Mouse (Mus musculus) frontal cortex, postnatal 36 days (tissue): ENCODE results near the gene AU018091.
"Not testable (repeated sequence)": the region's sequence is repeated elsewhere in the genome, so short reads cannot be mapped to it uniquely, and the experiment has no call there.

ENCODE experiments used
- DNase-seq, 2 experiments: peaks; one replicate each; pipeline ENCODE4 v3.0.0; 2022; ENCODE audit warnings: low spot score in 2 of 2

Gene AU018091

DNA sequence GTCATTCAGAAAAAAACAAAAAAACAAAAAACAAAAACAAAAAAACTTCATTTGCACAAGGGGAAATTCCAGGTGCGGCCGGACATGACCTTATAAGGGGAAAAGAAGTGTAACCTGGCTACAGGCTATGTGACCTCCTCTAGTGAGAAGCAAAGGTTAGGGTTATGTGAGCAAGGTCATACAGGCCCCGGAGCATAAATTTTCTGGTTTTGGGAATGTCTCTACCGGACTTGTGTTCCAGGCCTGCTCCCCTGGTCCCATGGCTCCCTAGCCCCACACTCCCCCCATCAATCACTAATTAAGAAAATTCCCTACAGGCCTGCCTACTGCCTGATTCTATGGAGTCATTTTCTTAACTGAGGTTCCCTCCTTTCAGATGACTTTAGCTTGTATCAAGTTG, 2.7 kb downstream of the AU018091 start:
- no peak for DNase-seq

DNA sequence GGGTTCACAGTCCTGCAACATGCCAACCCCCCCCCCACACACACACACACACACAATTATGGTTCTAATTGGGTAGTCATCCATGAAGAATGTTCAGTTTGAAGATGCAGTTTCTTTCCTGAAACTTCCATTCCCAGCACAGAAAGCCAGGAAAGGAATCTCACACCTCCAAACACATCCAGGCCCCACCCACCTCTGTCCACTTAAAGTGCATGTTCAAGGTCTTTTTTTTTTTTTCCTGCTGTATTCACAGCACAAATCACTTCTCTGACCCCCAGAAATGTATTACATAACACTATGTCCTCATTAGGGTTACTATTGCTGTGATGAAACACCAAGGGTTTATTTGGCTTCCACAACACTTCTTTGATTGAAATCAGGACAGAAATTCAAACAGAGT, 4.0 kb downstream of the AU018091 start:
- DNase-seq: no peak

DNA sequence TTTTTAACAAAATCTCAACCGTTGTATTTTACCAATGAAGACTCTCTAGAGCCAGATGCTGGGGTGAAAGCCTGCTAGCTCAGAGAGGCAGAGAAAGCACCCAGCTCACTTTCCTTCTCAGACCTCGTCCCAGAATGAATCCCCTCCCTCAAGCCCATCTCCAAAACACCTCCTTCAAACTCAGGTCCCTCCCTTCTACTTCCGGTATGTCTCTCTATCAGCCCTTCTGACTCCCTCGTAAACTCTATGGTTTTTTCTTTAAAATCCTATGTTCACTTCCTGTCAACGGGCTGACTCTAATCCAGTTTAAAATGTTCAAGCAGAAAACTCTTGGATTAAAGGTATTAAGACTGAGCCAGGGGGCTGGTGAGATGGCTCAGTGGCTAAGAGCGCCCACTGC, 4.6 kb downstream of the AU018091 start:
- DNase-seq: no peak

DNA sequence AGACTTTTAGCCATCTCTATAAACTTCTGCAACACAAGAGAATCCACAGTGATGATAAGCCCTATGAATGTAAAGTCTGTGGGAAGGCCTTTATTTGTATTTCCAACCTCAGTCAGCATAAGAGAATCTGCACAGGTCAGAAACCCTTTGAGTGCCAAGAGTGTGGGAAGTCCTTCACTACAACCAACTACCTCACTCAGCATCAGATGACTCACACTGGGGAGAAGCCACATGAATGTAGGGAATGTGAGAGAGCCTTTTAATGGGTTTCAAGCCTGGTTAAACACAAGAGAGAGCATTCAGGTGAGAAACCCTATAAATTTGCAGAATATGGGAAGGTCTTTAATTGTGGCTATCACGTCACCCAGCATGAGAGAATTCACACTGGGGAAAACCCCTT, 18.6 kb downstream of the AU018091 start:
- no peak for DNase-seq

DNA sequence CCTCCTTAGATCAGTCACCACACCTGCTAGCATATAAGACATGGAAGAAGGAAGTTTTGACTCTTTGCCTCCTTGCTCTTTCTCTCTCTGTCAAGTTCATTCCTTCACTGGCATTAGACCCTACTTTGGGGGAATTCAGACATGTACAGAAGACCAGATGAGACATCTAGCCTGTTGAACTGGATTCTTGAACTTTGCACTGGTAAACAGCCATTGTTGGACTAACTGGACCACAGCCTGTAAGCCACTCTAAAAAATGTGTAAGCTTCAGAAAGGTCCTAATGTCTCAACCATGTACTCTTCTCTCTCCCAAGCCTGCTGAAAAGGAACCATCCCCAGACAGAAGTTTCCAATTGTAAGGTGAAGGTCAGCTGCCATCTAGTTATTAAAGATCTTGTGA, 22.9 kb downstream of the AU018091 start:
- DNase-seq: no peak

DNA sequence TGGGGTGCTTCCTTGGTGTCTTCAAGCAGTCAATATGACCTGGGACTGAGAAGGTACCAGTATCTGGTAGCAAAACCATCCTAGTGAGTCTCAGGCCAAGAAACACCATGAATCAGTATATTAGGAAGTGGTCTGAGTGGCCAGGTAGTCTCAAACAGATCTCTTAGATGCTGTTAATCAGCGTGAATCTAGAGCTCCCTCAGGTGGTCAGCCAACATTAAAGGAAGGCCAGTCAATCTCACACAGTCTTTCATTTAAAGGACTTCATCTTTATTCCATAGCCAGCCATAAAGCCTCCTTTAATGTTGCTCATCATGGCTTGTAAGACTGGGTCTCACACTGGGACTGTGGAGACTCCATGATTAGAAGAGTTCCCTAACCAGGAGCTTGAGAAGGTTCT, 25.7 kb downstream of the AU018091 start:
- no peak for DNase-seq

DNA sequence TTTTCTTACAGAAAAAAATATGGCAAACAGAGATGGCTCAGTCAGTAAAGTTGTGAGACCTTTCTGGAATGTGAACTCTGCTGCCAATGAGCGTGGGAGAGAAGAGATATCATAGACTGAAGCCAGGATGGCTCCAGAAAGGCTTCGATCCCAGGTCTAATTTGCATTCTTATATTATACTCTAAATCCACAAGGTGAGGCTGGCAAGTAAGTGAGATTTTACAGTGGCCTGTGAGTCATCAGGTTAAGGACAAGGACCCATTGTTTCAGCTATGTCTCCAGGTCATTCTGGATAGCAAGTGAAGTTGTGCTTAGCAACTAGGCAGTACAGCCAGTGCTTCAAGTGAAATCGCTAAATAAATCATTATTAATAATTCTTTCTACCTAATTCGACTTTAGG, 33.4 kb downstream of the AU018091 start:
- no peak for DNase-seq

DNA sequence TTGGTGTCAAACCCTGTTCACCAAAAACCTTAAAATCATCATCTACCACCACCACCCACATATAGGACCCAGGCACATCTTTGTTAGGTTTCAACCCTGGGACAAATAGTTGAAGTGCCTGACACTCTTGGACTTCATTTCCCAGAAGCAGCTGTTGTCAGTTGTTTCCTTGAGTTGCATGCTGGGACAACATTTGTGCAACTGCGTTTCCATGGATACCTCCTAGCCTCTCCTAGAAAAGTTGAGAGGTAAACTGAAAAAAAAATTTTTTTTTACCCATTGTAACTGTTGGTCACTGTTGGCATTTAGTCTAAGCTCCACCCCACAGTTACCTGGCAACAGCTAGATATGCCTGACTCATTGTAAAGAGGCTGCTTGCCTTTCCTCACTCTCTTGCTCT, 34.3 kb downstream of the AU018091 start:
- no peak for DNase-seq

DNA sequence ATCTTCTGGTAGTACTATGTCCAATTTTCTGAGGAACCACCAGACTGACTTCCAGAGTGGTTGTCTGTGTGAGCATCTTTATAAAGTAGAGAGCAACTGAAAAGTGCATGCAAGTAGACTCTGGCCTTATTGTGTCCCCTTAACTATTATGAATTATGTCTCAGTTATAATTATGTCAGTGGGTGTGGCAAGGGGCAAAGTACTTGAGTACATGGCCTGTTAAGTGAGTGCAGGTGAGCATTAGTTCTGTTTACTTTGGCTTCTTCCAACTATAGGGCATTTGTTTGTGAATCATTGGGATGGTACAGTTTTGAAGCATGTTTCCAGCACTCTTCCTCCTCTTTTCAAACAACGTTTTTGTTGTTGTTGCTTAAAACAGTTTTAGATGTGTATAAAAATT, 38.7 kb downstream of the AU018091 start:
- DNase-seq: no peak

DNA sequence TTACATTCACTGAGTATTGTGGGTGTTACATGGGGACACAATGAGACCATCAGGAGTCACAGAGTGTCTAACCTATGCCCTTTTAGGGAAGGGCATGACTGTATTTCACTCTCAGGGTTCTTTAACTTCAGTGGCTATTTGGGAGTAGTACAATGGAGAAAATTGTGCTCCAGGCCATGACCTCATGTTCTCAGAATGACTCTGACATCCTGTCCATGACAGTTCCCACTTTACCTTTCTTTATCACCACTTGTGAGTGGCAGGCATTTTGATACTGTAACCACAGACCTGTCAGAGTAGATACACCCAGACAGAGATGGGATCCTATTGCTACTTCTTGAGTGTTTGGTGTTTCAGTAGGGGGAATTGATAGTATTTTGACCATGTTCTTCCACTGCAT, 40.4 kb downstream of the AU018091 start:
- DNase-seq: not testable (repeated sequence)

DNA sequence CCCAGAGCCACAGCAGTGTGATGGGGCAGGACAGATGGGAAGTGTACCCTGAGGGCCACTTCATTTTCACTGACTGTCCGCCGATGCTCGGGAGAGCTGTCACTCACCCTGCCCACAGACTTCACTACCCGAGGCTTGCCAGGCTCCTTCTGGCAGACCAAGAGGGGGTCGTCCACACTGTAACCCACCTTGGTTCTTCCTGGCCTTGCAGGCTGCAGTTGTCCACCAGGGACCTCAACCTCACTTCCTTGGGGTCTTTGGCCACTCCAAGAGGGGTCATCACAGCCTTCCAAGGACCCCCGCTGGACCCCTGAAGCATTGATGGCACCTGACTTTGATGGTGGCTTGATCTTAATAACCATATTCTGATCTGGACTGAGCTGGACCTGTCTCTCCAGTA, 57.8 kb downstream of the AU018091 start:
- not testable (repeated sequence) for DNase-seq

DNA sequence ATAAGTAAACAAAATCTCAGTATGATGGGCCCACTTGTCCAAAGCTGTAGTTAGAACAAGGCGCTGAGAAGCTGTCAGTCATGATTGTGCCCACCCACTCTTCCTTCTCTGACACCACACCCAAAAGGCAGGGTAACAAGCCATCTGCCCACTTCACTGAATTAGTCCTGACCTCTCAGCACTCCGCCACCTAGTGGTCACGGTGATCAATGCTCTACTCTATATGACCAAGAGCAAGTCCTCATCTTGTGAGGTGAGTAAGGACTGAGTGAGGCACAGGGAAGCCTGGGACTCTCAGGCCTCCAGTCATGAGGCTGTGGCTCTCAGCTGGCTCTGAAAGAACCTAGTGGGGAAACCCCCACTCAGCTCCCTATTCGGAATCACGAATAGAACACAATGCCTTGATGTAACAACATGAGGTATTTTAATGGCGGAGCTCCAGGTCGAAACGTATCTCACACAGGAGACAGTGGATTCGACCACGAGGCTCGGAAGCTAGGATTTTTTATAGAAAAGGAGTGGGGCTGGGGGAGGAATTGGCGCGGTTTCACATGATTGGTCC, 62.4 kb downstream of the AU018091 start:
- DNase-seq: not testable (repeated sequence)
